Mouse (Mus musculus) limb, embryonic 13.5 days (tissue): ENCODE results near the gene Trpm1. TPM values are rescaled to one million over a fixed set of nuclear protein-coding genes. Genes with fewer than 3 reads are reported as not detected.
A peak's percentile ranks its signal among the peaks of the same experiment; 100 is the strongest.

ENCODE experiments used
- microRNA counts: library from miRNA; unstranded; fragments of <30 nt; microRNA quantifications from one replicate; lab custom pipeline; 2016
- microRNA-seq: library from miRNA; unstranded; fragments of <30 nt; microRNA quantifications from one replicate; pipeline ENCODE4, GENCODE M21; 2016
- polyA plus RNA-seq: library from polyadenylated mRNA; unstranded; fragments of >200 nt; fragmentation: Nextera tagmentation; extraction: Ambion mirVana; gene quantifications from 2 replicates; pipeline ENCODE4 v1.2.1, GENCODE M21; 2015

The Trpm1 gene
- polyA plus RNA-seq, 1 experiment from 2014 or later, result 0.33 TPM

MicroRNAs encoded within 50 kb of the gene (microRNA counts, 519-probe panel; counts per million panel counts)
- not detected for microRNA mmu-miR-211 (lab: Ali Mortazavi, UCI)

Small RNA genes lying within 50 kb of the gene (microRNA-seq; reads per million reads assigned to microRNA genes)
- gene Mir211 (13.8 reads per million, percentile 31 among the genes with 10 or more reads in this experiment), gene Mir6416 (not detected)

Other genes starting within 250 kb of the Trpm1 start
- gene E030018B13Rik, start 237.0 kb upstream of the Trpm1 start, polyA plus RNA-seq, result 0.14 TPM in 1 of 2 replicates, not detected in the other
- gene Klf13, start 214.9 kb upstream of the Trpm1 start, polyA plus RNA-seq, result 20.1 and 20.9 TPM in 2 replicates
- gene Mtmr10, start 133.8 kb downstream of the Trpm1 start, polyA plus RNA-seq, result 12.2 and 12.7 TPM in 2 replicates
- gene Fan1, start 220.3 kb downstream of the Trpm1 start, polyA plus RNA-seq, result 10.4 and 10.7 TPM in 2 replicates
- 47.9 and 50.3 TPM in 2 replicates for gene Mphosph10, start 238.4 kb downstream of the Trpm1 start, polyA plus RNA-seq
- gene Mcee, start 238.8 kb downstream of the Trpm1 start, polyA plus RNA-seq, result 52.8 and 57.4 TPM in 2 replicates